Mouse (Mus musculus) olfactory bulb, adult 2 months (tissue): ENCODE data around the gene Gm9945.

ENCODE experiments used
- CTCF ChIP-seq: fragments of 200-500 bp; IDR thresholded peaks from 2 replicates; pipeline ENCODE4 v1.5.1; 2012; ENCODE audit warnings: low read depth, mild to moderate bottlenecking, low read length, moderate library complexity; ENCODE audit not compliant: insufficient read depth
- POLR2A ChIP-seq: fragments of 200-500 bp; IDR thresholded peaks from 2 replicates; pipeline ENCODE4 v1.6.1; 2012; ENCODE audit warnings: mild to moderate bottlenecking, low read depth, low read length, moderate library complexity; ENCODE audit not compliant: insufficient read depth

DNA sequence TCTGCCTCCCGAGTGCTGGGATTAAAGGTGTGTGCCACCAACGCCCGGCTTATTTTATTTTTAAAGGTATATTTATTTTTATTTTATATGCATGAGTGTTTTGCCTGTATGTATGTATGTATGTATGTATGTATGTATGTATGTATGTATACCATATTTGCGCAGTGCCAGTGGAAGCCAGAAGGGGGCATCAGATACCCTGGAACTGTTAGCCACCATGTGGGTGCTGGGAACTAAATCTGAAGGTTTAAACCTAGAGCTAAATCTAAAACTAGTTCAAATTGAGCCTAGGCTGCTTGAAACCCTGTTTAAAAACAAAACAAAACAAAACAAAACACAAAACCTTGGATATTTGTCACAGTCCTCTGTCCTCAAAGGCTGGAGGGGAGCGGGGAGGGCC, 9.0 kb downstream of the Gm9945 start:
- TF ChIP-seq CTCF (no peak), POLR2A (no peak)
